Mouse (Mus musculus): Measurements from ENCODE around the gene Memo1. TPM values are rescaled to one million over a fixed set of nuclear protein-coding genes. Genes with fewer than 3 reads are reported as not detected.
"Not testable (repeated sequence)": the region's sequence is repeated elsewhere in the genome, so short reads cannot be mapped to it uniquely, and the experiment has no call there.

The Memo1 gene
- total and polyA plus RNA-seq, 3 experiments: 76.8 to 216 (median 110) TPM

GRCm38 (mm10) chr17:74262415-74262814 lies 32.9 kb downstream of the Memo1 start:
- no peaks in the 10 kb centered on the region for H3K27me3 ChIP-seq (ENCODE audit: insufficient read depth, low read length)
- no peak overlapping the region for H3K4me3 ChIP-seq (ENCODE audit: low read depth, low read length)
- no peak for ATAC-seq (ENCODE audit: extremely low read depth, insufficient number of reproducible peaks, low FRiP score, poor library complexity, severe bottlenecking)
- peaks cover 50% of the 10 kb centered on the region for H3K4me1 ChIP-seq (ENCODE audit: insufficient read depth, low read depth, low read length)
- DNase-seq (ENCODE audit: low spot score): no peak
- no peak for TF ChIP-seq TAL1 (conservative IDR thresholded peaks at IDR 0.05; ENCODE audit: low read depth, low read length)
- TF ChIP-seq CTCF (IDR thresholded peaks at IDR 0.05; ENCODE audit: low read depth, low read length): no peak
- no peak for TF ChIP-seq POLR2AphosphoS5 (IDR thresholded peaks at IDR 0.05; ENCODE audit: insufficient replicate concordance, low read depth, low read length)
- TF ChIP-seq GATA2 (IDR thresholded peaks at IDR 0.05; ENCODE audit: borderline replicate concordance, low read depth, low read length): no peak
- no peak for TF ChIP-seq GATA1 (IDR thresholded peaks at IDR 0.05; ENCODE audit: borderline replicate concordance, low read length)
- H3K36me3 ChIP-seq (replicated peaks): peaks cover 41% of the 10 kb centered on the region
- H3K9me3 ChIP-seq (replicated peaks): no peaks in the 10 kb centered on the region

- peak; percentile 45 for ATAC-seq (ENCODE audit: extremely low read depth, insufficient number of reproducible peaks, low FRiP score, poor library complexity, severe bottlenecking)
Observed at GRCm38 (mm10) chr17:74245284-74245683, 50.0 kb downstream of the Memo1 start.

GRCm38 (mm10) chr17:74242788-74243187 lies 52.5 kb downstream of the Memo1 start:
- H3K27me3 ChIP-seq (ENCODE audit: insufficient read depth, low read length): no peaks in the 10 kb centered on the region
- ATAC-seq (ENCODE audit: extremely low read depth, insufficient number of reproducible peaks, low FRiP score, poor library complexity, severe bottlenecking): no peak
- no peak for TF ChIP-seq GATA1 (IDR thresholded peaks at IDR 0.05; ENCODE audit: borderline replicate concordance, low read length)
- TF ChIP-seq POLR2AphosphoS5 (IDR thresholded peaks at IDR 0.05; ENCODE audit: insufficient replicate concordance, low read depth, low read length): no peak
- TF ChIP-seq GATA2 (IDR thresholded peaks at IDR 0.05; ENCODE audit: borderline replicate concordance, low read depth, low read length): no peak
- no peak for TF ChIP-seq CTCF (IDR thresholded peaks at IDR 0.05; ENCODE audit: low read depth, low read length)
- TF ChIP-seq TAL1 (conservative IDR thresholded peaks at IDR 0.05; ENCODE audit: low read depth, low read length): no peak
- peaks cover 64% of the 10 kb centered on the region for H3K36me3 ChIP-seq (replicated peaks)
- no peak for DNase-seq (ENCODE audit: low spot score)
- peaks cover 13% of the 10 kb centered on the region for H3K4me1 ChIP-seq (ENCODE audit: insufficient read depth, low read depth, low read length)
- no peaks in the 10 kb centered on the region for H3K9me3 ChIP-seq (replicated peaks)
- no peak overlapping the region for H3K4me3 ChIP-seq (ENCODE audit: low read depth, low read length)

More at GRCm38 (mm10) chr17:74245284-74245683, 50.0 kb downstream of the Memo1 start:
- no peak for TF ChIP-seq POLR2AphosphoS5 (IDR thresholded peaks at IDR 0.05; ENCODE audit: insufficient replicate concordance, low read depth, low read length)
- no peak for TF ChIP-seq GATA2 (IDR thresholded peaks at IDR 0.05; ENCODE audit: borderline replicate concordance, low read depth, low read length)
- no peak for TF ChIP-seq GATA1 (IDR thresholded peaks at IDR 0.05; ENCODE audit: borderline replicate concordance, low read length)
- TF ChIP-seq TAL1 (conservative IDR thresholded peaks at IDR 0.05; ENCODE audit: low read depth, low read length): no peak
- Histone ChIP-seq H3K4me3 (ENCODE audit: low read depth, low read length) (no peak overlapping the region), H3K36me3 (replicated peaks) (peaks cover 59% of the 10 kb centered on the region), H3K4me1 (ENCODE audit: insufficient read depth, low read depth, low read length) (peaks cover 17% of the 10 kb centered on the region), H3K27me3 (ENCODE audit: insufficient read depth, low read length) (no peaks in the 10 kb centered on the region), H3K9me3 (replicated peaks) (no peaks in the 10 kb centered on the region)
- DNase-seq (ENCODE audit: low spot score): no peak

GRCm38 (mm10) chr17:74240322-74240721 lies 55.0 kb downstream of the Memo1 start:
- DNase-seq (ENCODE audit: low spot score) (no peak), ATAC-seq (ENCODE audit: extremely low read depth, insufficient number of reproducible peaks, low FRiP score, poor library complexity, severe bottlenecking) (no peak)
- Histone ChIP-seq H3K27me3 (ENCODE audit: insufficient read depth, low read length) (no peaks in the 10 kb centered on the region), H3K4me3 (ENCODE audit: low read depth, low read length) (no peak overlapping the region), H3K9me3 (replicated peaks) (no peaks in the 10 kb centered on the region), H3K36me3 (replicated peaks) (peaks cover 73% of the 10 kb centered on the region), H3K4me1 (ENCODE audit: insufficient read depth, low read depth, low read length) (peaks cover 7% of the 10 kb centered on the region)
- no peak for TF ChIP-seq GATA2 (IDR thresholded peaks at IDR 0.05; ENCODE audit: borderline replicate concordance, low read depth, low read length)
- TF ChIP-seq POLR2AphosphoS5 (IDR thresholded peaks at IDR 0.05; ENCODE audit: insufficient replicate concordance, low read depth, low read length): no peak
- no peak for TF ChIP-seq GATA1 (IDR thresholded peaks at IDR 0.05; ENCODE audit: borderline replicate concordance, low read length)
- no peak for TF ChIP-seq TAL1 (conservative IDR thresholded peaks at IDR 0.05; ENCODE audit: low read depth, low read length)
- no peak for TF ChIP-seq CTCF (IDR thresholded peaks at IDR 0.05; ENCODE audit: low read depth, low read length)

GRCm38 (mm10) chr17:74228131-74228759 lies 67.1 kb downstream of the Memo1 start:
- ATAC-seq (ENCODE audit: extremely low read depth, insufficient number of reproducible peaks, low FRiP score, poor library complexity, severe bottlenecking) (no peak), DNase-seq (ENCODE audit: low spot score) (no peak)
- Histone ChIP-seq H3K9me3 (replicated peaks) (no peaks in the 10 kb centered on the region), H3K4me1 (ENCODE audit: insufficient read depth, low read depth, low read length) (peaks cover 5% of the 10 kb centered on the region), H3K27me3 (ENCODE audit: insufficient read depth, low read length) (no peaks in the 10 kb centered on the region), H3K4me3 (ENCODE audit: low read depth, low read length) (no peak overlapping the region), H3K36me3 (replicated peaks) (peaks cover 38% of the 10 kb centered on the region)
- TF ChIP-seq GATA1 (IDR thresholded peaks at IDR 0.05; ENCODE audit: borderline replicate concordance, low read length) (no peak), POLR2AphosphoS5 (IDR thresholded peaks at IDR 0.05; ENCODE audit: insufficient replicate concordance, low read depth, low read length) (no peak), CTCF (IDR thresholded peaks at IDR 0.05; ENCODE audit: low read depth, low read length) (no peak), TAL1 (conservative IDR thresholded peaks at IDR 0.05; ENCODE audit: low read depth, low read length) (no peak), GATA2 (IDR thresholded peaks at IDR 0.05; ENCODE audit: borderline replicate concordance, low read depth, low read length) (no peak)

GRCm38 (mm10) chr17:74217304-74217703 lies 78.0 kb downstream of the Memo1 start:
- Histone ChIP-seq H3K27me3 (ENCODE audit: insufficient read depth, low read length) (no peaks in the 10 kb centered on the region), H3K36me3 (replicated peaks) (peaks cover 41% of the 10 kb centered on the region), H3K9me3 (replicated peaks) (no peaks in the 10 kb centered on the region), H3K4me1 (ENCODE audit: insufficient read depth, low read depth, low read length) (peaks cover 23% of the 10 kb centered on the region), H3K4me3 (ENCODE audit: low read depth, low read length) (no peak overlapping the region)
- TF ChIP-seq TAL1 (conservative IDR thresholded peaks at IDR 0.05; ENCODE audit: low read depth, low read length): peak; percentile 45
- TF ChIP-seq CTCF (IDR thresholded peaks at IDR 0.05; ENCODE audit: low read depth, low read length): no peak
- ATAC-seq (ENCODE audit: extremely low read depth, insufficient number of reproducible peaks, low FRiP score, poor library complexity, severe bottlenecking) (peak; percentile 91), DNase-seq (ENCODE audit: low spot score) (peak; percentile 10)

- ATAC-seq (ENCODE audit: extremely low read depth, insufficient number of reproducible peaks, low FRiP score, poor library complexity, severe bottlenecking); H3K4me3 ChIP-seq (ENCODE audit: low read depth, low read length); H3K27me3 ChIP-seq (ENCODE audit: insufficient read depth, low read length); H3K9me3 ChIP-seq (replicated peaks); DNase-seq (ENCODE audit: low spot score): not testable (repeated sequence)
- peaks cover 48% of the 10 kb centered on the region for H3K36me3 ChIP-seq (replicated peaks)
- peaks cover 13% of the 10 kb centered on the region for H3K4me1 ChIP-seq (ENCODE audit: insufficient read depth, low read depth, low read length)
Observed at GRCm38 (mm10) chr17:74212831-74213524, 82.3 kb downstream of the Memo1 start.

Data from G1E (cell line).